23 mouse cellular contexts compared by ENCODE assay signal in the genomic region with DNA sequence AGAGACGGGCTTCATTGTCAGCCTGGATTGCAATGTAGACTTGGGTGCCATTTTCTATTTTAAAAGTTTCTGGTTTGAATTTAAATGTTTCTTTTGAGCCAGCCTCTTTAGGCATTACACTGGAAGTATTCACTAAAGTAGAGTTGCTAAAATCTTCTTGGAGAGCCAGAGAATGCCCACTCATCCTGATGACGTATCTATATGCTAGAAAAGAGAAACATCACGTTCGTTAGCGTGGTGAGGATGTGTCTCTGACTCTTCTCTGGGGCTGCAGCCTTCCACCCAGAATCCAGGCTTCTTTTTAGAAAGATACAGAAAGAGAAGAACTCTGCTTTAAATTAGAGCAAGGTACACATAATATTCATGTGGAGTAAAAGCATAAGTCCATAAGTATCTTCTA. TPM values are rescaled to one million over a fixed set of nuclear protein-coding genes. Genes with fewer than 3 reads are reported as not detected.
"Had no signal": no experiment of that assay in that cellular context is flagged by ENCODE, and none has a peak within 500 bp of the region (broad histone marks: within the 10 kb centered on the region; RNA-seq: fewer than 3 reads in every experiment).

No protein-coding gene starts in this region.

- H3K4me1 ChIP-seq: lung, embryonic 15.5 days; midbrain, embryonic 13.5 days; midbrain, embryonic 15.5 days; neural tube, embryonic 12.5 days; stomach, embryonic 15.5 days had no signal

- H3K4me3 ChIP-seq: lung, embryonic 15.5 days; megakaryocyte, embryonic 14.5 days; midbrain, embryonic 13.5 days; midbrain, embryonic 15.5 days; neural tube, embryonic 12.5 days; stomach, embryonic 15.5 days had no signal

- ATAC-seq: liver, postnatal 0 days; lung, postnatal 0 days; midbrain, embryonic 13.5 days; midbrain, embryonic 15.5 days had no signal

- H3K9me3 ChIP-seq: lung, embryonic 15.5 days; megakaryocyte, embryonic 14.5 days; midbrain, embryonic 13.5 days; midbrain, embryonic 15.5 days; neural tube, embryonic 12.5 days; stomach, embryonic 15.5 days had no signal

- H3K9ac ChIP-seq: liver, postnatal 0 days; lung, embryonic 15.5 days; midbrain, embryonic 13.5 days; midbrain, embryonic 15.5 days; neural tube, embryonic 12.5 days; stomach, embryonic 15.5 days had no signal

- H3K27ac ChIP-seq: lung, embryonic 15.5 days; macrophage; midbrain, embryonic 13.5 days; midbrain, embryonic 15.5 days; neural tube, embryonic 12.5 days; stomach, embryonic 15.5 days; stomach, postnatal 0 days had no signal

- DNase-seq: liver, postnatal 0 days; lung, adult 2 months; lung, postnatal 14 days; lung, postnatal 36 days; right cerebral cortex, postnatal 14 days; thymus, adult 18-20 months; thymus, postnatal 14 days; thymus, postnatal 36 days had no signal

- H3K36me3 ChIP-seq: lung, embryonic 15.5 days; midbrain, embryonic 13.5 days; midbrain, embryonic 15.5 days; neural tube, embryonic 12.5 days; stomach, embryonic 15.5 days had no signal

- H3K4me2 ChIP-seq: lung, embryonic 15.5 days; midbrain, embryonic 11.5 days; midbrain, embryonic 13.5 days; midbrain, embryonic 15.5 days; neural tube, embryonic 12.5 days; stomach, embryonic 15.5 days had no signal

- H3K27me3 ChIP-seq: lung, embryonic 15.5 days; megakaryocyte, embryonic 14.5 days; midbrain, embryonic 13.5 days; midbrain, embryonic 15.5 days; neural tube, embryonic 12.5 days; stomach, embryonic 15.5 days had no signal

RNA-seq across cellular contexts. Expression of a gene that starts 4.0 kb away (rescaled TPM):
- total RNA-seq: megakaryocyte progenitor cell, adult 5-6 weeks; monocyte, adult 5-6 weeks had no signal
- polyA plus RNA-seq: liver, postnatal 0 days; macrophage; midbrain, embryonic 11.5 days; midbrain, embryonic 13.5 days; midbrain, embryonic 15.5 days; neural tube, embryonic 12.5 days; neural tube, embryonic 14.5 days had no signal

RNA-seq across cellular contexts. Expression of a gene that starts 25.8 kb away (rescaled TPM):
- total RNA-seq: megakaryocyte progenitor cell, adult 5-6 weeks; midbrain, postnatal 0 days; monocyte, adult 5-6 weeks had no signal
- polyA plus RNA-seq: liver, postnatal 0 days; lung, postnatal 0 days; macrophage; midbrain, embryonic 11.5 days; midbrain, embryonic 13.5 days; midbrain, embryonic 15.5 days; midbrain, postnatal 0 days; neural tube, embryonic 12.5 days; neural tube, embryonic 14.5 days; spleen, adult 2 months had no signal
